Mouse (Mus musculus) olfactory bulb, adult 2 months (tissue): ENCODE data around the gene Olfr761.
"Not testable (repeated sequence)": the region's sequence is repeated elsewhere in the genome, so short reads cannot be mapped to it uniquely, and the experiment has no call there.

ENCODE experiments used
- CTCF ChIP-seq: fragments of 200-500 bp; IDR thresholded peaks from 2 replicates; pipeline ENCODE4 v1.5.1; 2012; ENCODE audit warnings: low read depth, mild to moderate bottlenecking, low read length, moderate library complexity; ENCODE audit not compliant: insufficient read depth
- POLR2A ChIP-seq: fragments of 200-500 bp; IDR thresholded peaks from 2 replicates; pipeline ENCODE4 v1.6.1; 2012; ENCODE audit warnings: mild to moderate bottlenecking, low read depth, low read length, moderate library complexity; ENCODE audit not compliant: insufficient read depth

DNA sequence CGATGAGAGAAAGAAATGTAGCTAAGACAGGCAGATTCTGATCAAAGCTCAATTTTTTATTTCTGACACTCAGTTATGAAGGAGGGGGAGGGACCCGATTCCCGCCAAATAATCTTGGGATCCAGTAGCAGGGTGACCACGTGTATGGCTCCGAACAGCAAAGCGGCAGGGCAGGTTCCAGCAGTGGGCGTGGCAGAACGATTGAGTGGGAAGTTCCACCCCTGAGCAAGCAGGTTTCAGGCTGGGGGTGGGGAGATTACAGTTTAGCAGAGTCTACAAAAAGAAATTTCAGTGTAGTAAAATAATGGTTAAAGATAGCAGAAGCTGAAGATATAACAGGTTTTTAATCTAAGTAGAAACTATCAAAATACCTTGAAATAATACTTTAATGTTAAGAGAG, 46.1 kb downstream of the Olfr761 start:
- not testable (repeated sequence) for TF ChIP-seq CTCF, POLR2A
